Mouse (Mus musculus) liver, postnatal 0 days (tissue): ENCODE data around the gene Pdxdc1.

ENCODE experiments used
- CTCF ChIP-seq: sonication (generic); IDR thresholded peaks from 2 replicates; pipeline ENCODE4 v1.5.1; 2016; ENCODE audit warnings: antibody characterized with exemption, low read depth
- EP300 ChIP-seq: IDR thresholded peaks from 2 replicates; pipeline ENCODE4 v1.6.1; 2016; ENCODE audit warnings: antibody characterized with exemption, low read depth, mild to moderate bottlenecking

DNA sequence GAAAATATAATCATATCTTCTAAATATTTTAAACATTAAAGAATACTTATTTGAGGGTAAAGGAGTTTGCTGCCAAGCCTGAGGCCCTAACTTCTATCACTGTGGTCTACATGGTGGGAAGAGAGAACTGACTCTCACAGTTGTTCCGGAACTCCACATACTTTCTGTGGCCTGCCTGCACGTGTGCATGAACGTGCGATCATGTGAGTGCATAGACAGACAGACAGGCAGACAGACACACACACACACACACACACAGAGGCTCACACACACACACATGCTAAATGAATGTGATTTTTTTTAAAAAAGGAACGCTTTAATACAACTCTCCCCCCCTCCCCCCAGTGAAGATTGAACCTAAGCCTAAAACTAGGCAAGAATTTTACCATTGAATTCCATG, 41.8 kb upstream of the Pdxdc1 start:
- TF ChIP-seq CTCF, result no peak
- no peak for TF ChIP-seq EP300
